Mouse (Mus musculus): ENCODE results near the gene Sort1.

Sort1 gene

DNA sequence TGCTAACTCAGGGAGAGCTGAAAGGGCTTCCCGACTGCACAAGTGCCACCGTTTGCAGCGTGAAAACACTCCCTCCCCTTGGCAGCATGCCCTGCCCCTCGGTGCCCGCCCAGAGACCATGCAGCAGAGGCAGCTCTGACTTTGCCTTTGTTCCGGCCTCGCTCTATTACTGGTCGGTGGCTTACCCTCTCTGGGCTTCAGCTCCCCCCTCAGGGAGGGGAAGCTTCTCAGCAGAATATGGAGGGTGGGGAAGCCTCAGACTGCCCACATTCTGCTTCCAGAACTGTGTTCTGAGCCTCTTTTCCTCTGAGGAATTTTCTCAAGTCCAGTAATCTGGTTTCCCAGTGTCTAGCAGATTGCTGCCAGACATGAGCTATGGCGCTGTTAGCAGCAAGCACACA lies 44.6 kb downstream of the Sort1 start:
- peak; percentile 58 for DNase-seq (ENCODE audit: low read depth)

DNA sequence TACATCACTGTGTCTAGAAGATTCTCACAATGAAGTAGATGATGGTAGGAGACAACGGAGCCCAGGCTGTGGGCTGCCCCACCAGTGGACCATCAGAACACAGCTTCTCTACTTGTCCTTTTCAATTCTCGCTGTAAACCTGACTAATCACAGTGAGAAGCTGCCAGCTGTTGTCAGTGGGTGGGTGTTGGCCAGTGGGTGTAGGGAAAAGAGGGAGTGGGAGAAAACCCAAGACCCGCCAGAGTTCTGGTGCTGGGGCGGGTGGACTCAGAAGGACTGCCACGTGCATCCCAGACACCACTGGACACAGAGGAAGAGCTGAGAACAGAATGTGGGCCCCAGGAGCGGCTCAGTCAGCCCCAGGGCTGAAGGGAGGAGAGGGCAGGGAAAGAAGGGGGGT lies 46.9 kb downstream of the Sort1 start:
- no peak for DNase-seq (ENCODE audit: low read depth)

GRCm38 (mm10) chr3:108336878-108337277 lies 53.0 kb downstream of the Sort1 start:
- no peak for DNase-seq (ENCODE audit: low read depth)

- no peak for DNase-seq (ENCODE audit: low read depth)
These were observed 57.2 kb downstream of the Sort1 start for GRCm38 (mm10) chr3:108341040-108341439.

GRCm38 (mm10) chr3:108342185-108342584 lies 58.3 kb downstream of the Sort1 start:
- no peak for DNase-seq (ENCODE audit: low read depth)

GRCm38 (mm10) chr3:108345855-108346254 lies 62.0 kb downstream of the Sort1 start:
- peak; percentile 30 for DNase-seq (ENCODE audit: low read depth)

- no peak for DNase-seq (ENCODE audit: low read depth)
These were observed 64.5 kb downstream of the Sort1 start for GRCm38 (mm10) chr3:108348376-108348775.

- DNase-seq (ENCODE audit: low read depth) = no peak
These were observed 71.4 kb downstream of the Sort1 start for GRCm38 (mm10) chr3:108355245-108355644.

GRCm38 (mm10) chr3:108357051-108357450 lies 73.2 kb downstream of the Sort1 start:
- DNase-seq (ENCODE audit: low read depth) = no peak

DNA sequence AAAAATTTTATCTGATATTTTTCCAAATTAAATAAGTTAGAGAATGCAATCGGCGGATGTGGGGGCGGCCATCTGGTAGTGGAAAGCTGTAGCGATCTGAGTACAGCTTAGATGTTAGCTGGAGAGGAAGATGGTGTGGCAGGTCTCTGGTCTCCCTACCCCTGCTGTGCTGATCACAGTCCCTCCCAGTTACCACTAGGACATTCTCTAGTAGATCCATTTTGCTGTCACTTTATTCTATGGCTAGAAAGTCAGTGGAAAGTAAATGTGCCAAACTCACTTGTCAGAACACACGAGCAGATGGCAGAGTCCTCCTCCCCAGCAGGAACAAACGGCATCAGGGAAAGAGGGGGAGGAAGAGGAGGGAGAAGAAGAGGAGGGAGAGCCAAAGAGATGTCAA lies 74.6 kb downstream of the Sort1 start:
- no peak for DNase-seq (ENCODE audit: low read depth)

GRCm38 (mm10) chr3:108360894-108361293 lies 77.0 kb downstream of the Sort1 start:
- no peak for DNase-seq (ENCODE audit: low read depth)

GRCm38 (mm10) chr3:108363626-108364025 lies 79.7 kb downstream of the Sort1 start:
- DNase-seq (ENCODE audit: low read depth) = no peak

GRCm38 (mm10) chr3:108364270-108364995 lies 80.6 kb downstream of the Sort1 start, which contains the start of gene Mybphl:
Mybphl (plus strand) TSS chr3:108364911.
- no peak for DNase-seq (ENCODE audit: low read depth)

- DNase-seq (ENCODE audit: low read depth) = no peak
These were observed 83.3 kb downstream of the Sort1 start for GRCm38 (mm10) chr3:108367173-108367572.

GRCm38 (mm10) chr3:108367828-108368227 lies 83.9 kb downstream of the Sort1 start:
- DNase-seq (ENCODE audit: low read depth) = no peak

- no peak for DNase-seq (ENCODE audit: low read depth)
These were observed 84.8 kb downstream of the Sort1 start for GRCm38 (mm10) chr3:108368721-108369120.

GRCm38 (mm10) chr3:108372274-108372673 lies 88.4 kb downstream of the Sort1 start:
- no peak for DNase-seq (ENCODE audit: low read depth)

GRCm38 (mm10) chr3:108372691-108373090 lies 88.8 kb downstream of the Sort1 start:
- no peak for DNase-seq (ENCODE audit: low read depth)

DNA sequence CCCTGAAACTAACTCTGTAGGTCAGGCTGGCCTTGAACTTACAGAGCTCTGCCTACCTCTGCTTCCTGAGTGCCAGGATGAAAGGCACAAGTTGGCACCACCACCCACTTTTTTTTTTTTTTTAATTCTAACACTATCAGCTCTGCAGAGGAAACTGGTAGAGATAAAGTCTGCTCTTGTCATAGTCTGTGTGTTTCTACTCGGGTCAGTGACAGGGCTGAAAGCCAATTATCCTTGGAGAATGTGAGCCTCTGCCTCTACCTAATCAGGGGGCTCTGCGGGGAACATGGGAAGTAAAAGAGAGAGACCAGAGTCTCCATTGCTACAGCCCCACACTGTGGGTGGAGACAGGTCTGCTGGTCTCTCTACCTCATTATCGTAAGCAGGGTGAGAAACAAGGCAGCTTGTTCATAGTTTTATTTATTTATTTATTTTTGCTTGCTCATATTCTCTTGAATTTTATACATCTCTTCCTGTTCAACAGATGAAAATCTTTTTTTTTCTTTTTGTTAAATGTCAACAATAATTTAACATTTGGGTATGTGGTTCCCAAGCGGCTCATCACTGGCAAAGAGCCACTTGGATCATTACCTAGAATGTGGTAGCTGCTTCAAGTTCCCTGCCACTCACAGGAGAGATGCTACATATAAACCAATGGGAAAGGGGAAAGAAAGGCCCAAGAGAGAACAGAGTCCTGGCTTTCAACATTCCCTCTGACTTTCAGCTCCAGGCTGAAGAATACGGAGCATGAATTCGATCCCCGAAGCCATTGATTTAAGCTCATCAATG lies 95.2 kb downstream of the Sort1 start:
- DNase-seq (ENCODE audit: low read depth) = no peak

GRCm38 (mm10) chr3:108380695-108381094 lies 96.8 kb downstream of the Sort1 start:
- no peak for DNase-seq (ENCODE audit: low read depth)

- DNase-seq (ENCODE audit: low read depth) = peak; percentile 44
These were observed 98.3 kb downstream of the Sort1 start for GRCm38 (mm10) chr3:108381945-108382875.

Measured in fibroblast of lung, adult 2 months (primary cell).